Mouse (Mus musculus) ovary, postnatal 10 days (tissue): ENCODE measurements around the gene R3hdml.

Source experiments
- DNase-seq: peaks from one replicate; pipeline ENCODE4 v3.0.0; 2022; ENCODE audit warnings: low spot score

R3hdml gene

GRCm38 (mm10) chr2:163540231-163541117 is 48.4 kb downstream of the R3hdml start:
- no peak for DNase-seq

GRCm38 (mm10) chr2:163541568-163542182 is 49.6 kb downstream of the R3hdml start:
- DNase-seq = no peak

GRCm38 (mm10) chr2:163542674-163543073 is 50.6 kb downstream of the R3hdml start:
- DNase-seq = no peak

- DNase-seq = no peak
Measured at GRCm38 (mm10) chr2:163546623-163547318, 54.7 kb downstream of the R3hdml start.

GRCm38 (mm10) chr2:163548822-163549221 is 56.7 kb downstream of the R3hdml start:
- no peak for DNase-seq

GRCm38 (mm10) chr2:163549786-163550185 is 57.7 kb downstream of the R3hdml start:
- DNase-seq = no peak
